Mouse (Mus musculus) left cerebral cortex, postnatal 4 days (tissue): Measurements from ENCODE around the gene Myo6. TPM values are rescaled to one million over a fixed set of nuclear protein-coding genes. Genes with fewer than 3 reads are reported as not detected.
"Not testable (repeated sequence)": the region's sequence is repeated elsewhere in the genome, so short reads cannot be mapped to it uniquely, and the experiment has no call there.

Source experiments
- DNase-seq: peaks from one replicate; pipeline ENCODE4 v3.0.0-alpha.2; 2022
- intact Hi-C: fragments of 180-260 bp; cut with DNase I; formaldehyde crosslinking; loops from one replicate; pipeline ENCODE4 v1.15.1; 2025
- total RNA-seq, 2 experiments: library from RNA; stranded (reverse); gene quantifications; 2 replicates each; pipeline ENCODE4 v1.2.3; 2021

The Myo6 gene
- total RNA-seq, 2 experiments from 2014 or later, result 41.7 to 41.8 TPM

- no peak for DNase-seq
- intact Hi-C loops, result no loop called here
Measured at GRCm38 (mm10) chr9:80286845-80287244, 122.0 kb downstream of the Myo6 start.

- intact Hi-C loops, result no loop called here
- no peak for DNase-seq
Measured at GRCm38 (mm10) chr9:80293056-80293584, 128.3 kb downstream of the Myo6 start.

GRCm38 (mm10) chr9:80296086-80296485 lies 131.3 kb downstream of the Myo6 start:
- intact Hi-C loops, result no loop called here
- no peak for DNase-seq

GRCm38 (mm10) chr9:80299031-80299430 lies 134.2 kb downstream of the Myo6 start:
- intact Hi-C loops, result no loop called here
- DNase-seq, result no peak

GRCm38 (mm10) chr9:80303518-80303917 lies 138.7 kb downstream of the Myo6 start:
- DNase-seq, result no peak
- intact Hi-C loops, result no loop called here

- DNase-seq, result no peak
- intact Hi-C loops, result no loop called here
Measured at GRCm38 (mm10) chr9:80306390-80306789, 141.6 kb downstream of the Myo6 start.

GRCm38 (mm10) chr9:80306853-80307252 lies 142.0 kb downstream of the Myo6 start:
- intact Hi-C loops, result no loop called here

GRCm38 (mm10) chr9:80307629-80308028 lies 142.8 kb downstream of the Myo6 start:
- intact Hi-C loops, result no loop called here
- DNase-seq, result no peak

More at GRCm38 (mm10) chr9:80306853-80307252, 142.0 kb downstream of the Myo6 start:
- DNase-seq, result peak; percentile 30

- no peak for DNase-seq
- intact Hi-C loops, result no loop called here
Measured at GRCm38 (mm10) chr9:80313610-80314009, 148.8 kb downstream of the Myo6 start.

- no peak for DNase-seq
Measured at GRCm38 (mm10) chr9:80315922-80316321, 151.1 kb downstream of the Myo6 start.

GRCm38 (mm10) chr9:80318027-80318426 lies 153.2 kb downstream of the Myo6 start:
- intact Hi-C loops, result no loop called here

More at GRCm38 (mm10) chr9:80315922-80316321, 151.1 kb downstream of the Myo6 start:
- intact Hi-C loops, result no loop called here

GRCm38 (mm10) chr9:80321051-80321887 lies 156.4 kb downstream of the Myo6 start:
- intact Hi-C loops, DNase-seq: not testable (repeated sequence)

More at GRCm38 (mm10) chr9:80318027-80318426, 153.2 kb downstream of the Myo6 start:
- no peak for DNase-seq

GRCm38 (mm10) chr9:80332153-80332552 lies 167.3 kb downstream of the Myo6 start:
- DNase-seq, result peak; percentile 64
- intact Hi-C loops, result loop anchor here (5.0 kb wide), 1 partner anchor 1300 kb away; the partner anchor contains the start of gene Htr1b

- DNase-seq, result no peak
Measured at GRCm38 (mm10) chr9:80333466-80333865, 168.6 kb downstream of the Myo6 start.

GRCm38 (mm10) chr9:80333998-80334605 lies 169.3 kb downstream of the Myo6 start:
- DNase-seq, result peak; percentile 40
- intact Hi-C loops, result loop anchor here (5.0 kb wide), 1 partner anchor 1298 kb away; the partner anchor contains the start of gene Htr1b

More at GRCm38 (mm10) chr9:80333466-80333865, 168.6 kb downstream of the Myo6 start:
- intact Hi-C loops, result loop anchor here (5.0 kb wide), 1 partner anchor 1299 kb away; the partner anchor contains the start of gene Htr1b

GRCm38 (mm10) chr9:80335660-80336357 lies 171.0 kb downstream of the Myo6 start:
- intact Hi-C loops, result no loop called here
- no peak for DNase-seq

GRCm38 (mm10) chr9:80338026-80338425 lies 173.2 kb downstream of the Myo6 start:
- no peak for DNase-seq
- intact Hi-C loops, result no loop called here

GRCm38 (mm10) chr9:80340927-80341326 lies 176.1 kb downstream of the Myo6 start:
- no peak for DNase-seq
- intact Hi-C loops, result loop anchor here (10.0 kb wide), 1 partner anchor 604 kb away; no protein-coding TSS in a partner anchor

- intact Hi-C loops, result loop anchor here (10.0 kb wide), 1 partner anchor 603 kb away; no protein-coding TSS in a partner anchor
- no peak for DNase-seq
Measured at GRCm38 (mm10) chr9:80341756-80342155, 176.9 kb downstream of the Myo6 start.

GRCm38 (mm10) chr9:80342520-80342919 lies 177.7 kb downstream of the Myo6 start:
- no peak for DNase-seq
- intact Hi-C loops, result loop anchor here (10.0 kb wide), 1 partner anchor 602 kb away; no protein-coding TSS in a partner anchor
